Mouse (Mus musculus): Measurements from ENCODE around the gene Platr17.

DNA sequence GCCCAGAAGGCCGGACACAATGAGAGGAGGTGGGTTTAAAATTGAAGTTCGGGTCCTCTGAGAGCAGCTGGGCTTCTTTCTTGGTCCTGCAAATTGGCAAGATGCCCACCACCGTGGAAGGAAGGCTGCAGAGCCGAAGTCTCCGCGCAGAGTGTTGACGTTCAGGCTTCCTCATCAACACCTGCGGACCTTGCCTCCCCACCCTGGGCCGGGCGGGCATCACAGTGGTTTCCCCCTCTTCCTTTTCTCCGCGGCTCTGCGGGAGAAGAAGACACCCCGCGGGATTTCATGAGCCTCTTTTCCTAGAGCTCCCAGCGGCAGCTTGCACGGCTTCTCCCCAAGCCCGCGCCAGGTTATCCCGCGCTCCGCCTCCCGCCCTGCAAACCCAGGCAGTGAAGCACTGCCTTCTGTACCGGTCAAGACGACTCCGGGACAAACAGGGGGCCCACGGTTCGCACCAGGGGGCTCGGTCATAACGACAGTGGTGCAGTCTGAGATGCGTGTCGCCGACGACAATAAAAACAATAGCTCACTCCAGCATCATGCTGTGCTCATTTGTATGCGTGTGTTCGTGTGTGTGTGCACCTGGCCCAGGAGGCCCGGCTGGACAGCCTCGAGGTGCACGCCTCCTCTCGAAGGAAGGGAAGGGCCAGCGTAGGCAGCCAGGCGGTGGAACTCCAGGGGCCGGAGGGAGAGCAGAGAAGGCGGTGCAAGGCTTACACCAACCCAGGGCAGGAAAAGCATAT, 3.6 kb downstream of the Platr17 start:
- TF ChIP-seq TAL1 (conservative IDR thresholded peaks at IDR 0.05; ENCODE audit: low read depth, low read length) (no peak), CTCF (IDR thresholded peaks at IDR 0.05; ENCODE audit: low read depth, low read length) (no peak), GATA2 (IDR thresholded peaks at IDR 0.05; ENCODE audit: borderline replicate concordance, low read depth, low read length) (no peak)
